Mouse (Mus musculus): ENCODE data around the gene Pdzd9. TPM values are rescaled to one million over a fixed set of nuclear protein-coding genes. Genes with fewer than 3 reads are reported as not detected.
A peak's percentile ranks its signal among the peaks of the same experiment; 100 is the strongest.

Gene Pdzd9
- polyA plus RNA-seq, 1 experiment from 2014 or later, result 0.41 TPM

- Histone ChIP-seq H3K4me1 (ENCODE audit: control insufficient read depth in 2 of 2, insufficient read depth in 2 of 2, low read length in 2 of 2) (no peaks in the 10 kb centered on the region), H3K4me3 (ENCODE audit: control insufficient read depth in 1 of 2, insufficient read depth in 1 of 2, low read depth in 1 of 2, low read length in 2 of 2) (no peak overlapping the region), H3K9ac (ENCODE audit: low read length) (no peak overlapping the region), H3K36me3 (ENCODE audit: control insufficient read depth, insufficient read depth, low read length) (peaks cover 98% of the 10 kb centered on the region), H3K27me3 (ENCODE audit: control insufficient read depth, insufficient read depth, low read length) (no peaks in the 10 kb centered on the region), H3K4me2 (ENCODE audit: low read length) (no peak overlapping the region), H3K9me3 (ENCODE audit: control insufficient read depth, low read length) (no peaks in the 10 kb centered on the region), H3K27ac (replicated peaks in 1 of 2; ENCODE audit: control insufficient read depth in 1 of 2, insufficient read depth in 1 of 2, low read depth in 2 of 2, low read length in 2 of 2) (no peak overlapping the region)
- 67% methylated on average over 4 of the region's 4 CpGs for WGBS
- ATAC-seq (ENCODE audit: insufficient number of reproducible peaks, insufficient read depth, low FRiP score, low read depth), result no peak
Observed at GRCm38 (mm10) chr7:120643217-120643616, 26.9 kb downstream of the Pdzd9 start.

- no peaks in the 10 kb centered on the region for H3K9me3 ChIP-seq (ENCODE audit: control insufficient read depth, low read length)
- peak overlapping the region; percentile 97 to 99 for H3K27ac ChIP-seq (replicated peaks in 1 of 2; ENCODE audit: control insufficient read depth in 1 of 2, insufficient read depth in 1 of 2, low read depth in 2 of 2, low read length in 2 of 2)
- ATAC-seq (ENCODE audit: insufficient number of reproducible peaks, insufficient read depth, low FRiP score, low read depth), result no peak
- peak overlapping the region; percentile 95 to 100 for H3K4me3 ChIP-seq (ENCODE audit: control insufficient read depth in 1 of 2, insufficient read depth in 1 of 2, low read depth in 1 of 2, low read length in 2 of 2)
- peak overlapping the region; percentile 99 for H3K9ac ChIP-seq (ENCODE audit: low read length)
- peak overlapping the region; percentile 84 for H3K4me2 ChIP-seq (ENCODE audit: low read length)
- no peaks in the 10 kb centered on the region for H3K27me3 ChIP-seq (ENCODE audit: control insufficient read depth, insufficient read depth, low read length)
- peaks cover 35% of the 10 kb centered on the region for H3K36me3 ChIP-seq (ENCODE audit: control insufficient read depth, insufficient read depth, low read length)
- under 1% methylated on average over 11 of the region's 11 CpGs for WGBS
- H3K4me1 ChIP-seq (ENCODE audit: control insufficient read depth in 2 of 2, insufficient read depth in 2 of 2, low read length in 2 of 2), result peaks cover 4 to 15% of the 10 kb centered on the region in 2 experiments
Observed at GRCm38 (mm10) chr7:120635821-120636220, 34.3 kb downstream of the Pdzd9 start.

GRCm38 (mm10) chr7:120635362-120635781 is 34.8 kb downstream of the Pdzd9 start:
- peak overlapping the region; percentile 97 to 99 for H3K27ac ChIP-seq (replicated peaks in 1 of 2; ENCODE audit: control insufficient read depth in 1 of 2, insufficient read depth in 1 of 2, low read depth in 2 of 2, low read length in 2 of 2)
- peak overlapping the region; percentile 95 to 100 for H3K4me3 ChIP-seq (ENCODE audit: control insufficient read depth in 1 of 2, insufficient read depth in 1 of 2, low read depth in 1 of 2, low read length in 2 of 2)
- H3K4me2 ChIP-seq (ENCODE audit: low read length), result peak overlapping the region; percentile 84
- peaks cover 4 to 15% of the 10 kb centered on the region in 2 experiments for H3K4me1 ChIP-seq (ENCODE audit: control insufficient read depth in 2 of 2, insufficient read depth in 2 of 2, low read length in 2 of 2)
- no peaks in the 10 kb centered on the region for H3K27me3 ChIP-seq (ENCODE audit: control insufficient read depth, insufficient read depth, low read length)
- ATAC-seq (ENCODE audit: insufficient number of reproducible peaks, insufficient read depth, low FRiP score, low read depth), result peak; percentile 67
- under 1% methylated on average over 30 of the region's 32 CpGs for WGBS
- H3K36me3 ChIP-seq (ENCODE audit: control insufficient read depth, insufficient read depth, low read length), result peaks cover 30% of the 10 kb centered on the region
- H3K9ac ChIP-seq (ENCODE audit: low read length), result peak overlapping the region; percentile 99
- no peaks in the 10 kb centered on the region for H3K9me3 ChIP-seq (ENCODE audit: control insufficient read depth, low read length)

- peak within 1 kb of the TSS; percentile 84 for H3K4me2 ChIP-seq (ENCODE audit: low read length)
- peak within 1 kb of the TSS; percentile 99 for H3K9ac ChIP-seq (ENCODE audit: low read length)
- H3K36me3 ChIP-seq (ENCODE audit: control insufficient read depth, insufficient read depth, low read length), result peaks cover 25% of the 10 kb centered on the region
- ATAC-seq (ENCODE audit: insufficient number of reproducible peaks, insufficient read depth, low FRiP score, low read depth), result peak; percentile 99
- WGBS, result under 1% methylated on average over 45 of the region's 45 CpGs
- peaks cover 4 to 15% of the 10 kb centered on the region in 2 experiments for H3K4me1 ChIP-seq (ENCODE audit: control insufficient read depth in 2 of 2, insufficient read depth in 2 of 2, low read length in 2 of 2)
- H3K9me3 ChIP-seq (ENCODE audit: control insufficient read depth, low read length), result no peaks in the 10 kb centered on the region
- H3K4me3 ChIP-seq (ENCODE audit: control insufficient read depth in 1 of 2, insufficient read depth in 1 of 2, low read depth in 1 of 2, low read length in 2 of 2), result peak within 1 kb of the TSS; percentile 95 to 100
- H3K27me3 ChIP-seq (ENCODE audit: control insufficient read depth, insufficient read depth, low read length), result no peaks in the 10 kb centered on the region
- H3K27ac ChIP-seq (replicated peaks in 1 of 2; ENCODE audit: control insufficient read depth in 1 of 2, insufficient read depth in 1 of 2, low read depth in 2 of 2, low read length in 2 of 2), result peak within 1 kb of the TSS; percentile 97 to 99
Observed at GRCm38 (mm10) chr7:120634711-120635361, 35.3 kb downstream of the Pdzd9 start, which contains the start of gene Uqcrc2. Gene Uqcrc2, plus strand, starts transcription at chr7:120635176.

GRCm38 (mm10) chr7:120634301-120634700 is 35.8 kb downstream of the Pdzd9 start:
- H3K36me3 ChIP-seq (ENCODE audit: control insufficient read depth, insufficient read depth, low read length), result peaks cover 20% of the 10 kb centered on the region
- H3K4me2 ChIP-seq (ENCODE audit: low read length), result peak overlapping the region; percentile 84
- H3K4me3 ChIP-seq (ENCODE audit: control insufficient read depth in 1 of 2, insufficient read depth in 1 of 2, low read depth in 1 of 2, low read length in 2 of 2), result peak overlapping the region; percentile 95 to 100
- peak overlapping the region; percentile 99 for H3K9ac ChIP-seq (ENCODE audit: low read length)
- H3K27ac ChIP-seq (replicated peaks in 1 of 2; ENCODE audit: control insufficient read depth in 1 of 2, insufficient read depth in 1 of 2, low read depth in 2 of 2, low read length in 2 of 2), result peak overlapping the region; percentile 97 to 98; a peak in 3 of 4 replicates
- peaks cover 4 to 15% of the 10 kb centered on the region in 2 experiments for H3K4me1 ChIP-seq (ENCODE audit: control insufficient read depth in 2 of 2, insufficient read depth in 2 of 2, low read length in 2 of 2)
- no peaks in the 10 kb centered on the region for H3K27me3 ChIP-seq (ENCODE audit: control insufficient read depth, insufficient read depth, low read length)
- no peaks in the 10 kb centered on the region for H3K9me3 ChIP-seq (ENCODE audit: control insufficient read depth, low read length)
- 5% methylated on average over 9 of the region's 9 CpGs for WGBS
- no peak for ATAC-seq (ENCODE audit: insufficient number of reproducible peaks, insufficient read depth, low FRiP score, low read depth)

- Histone ChIP-seq H3K27me3 (ENCODE audit: control insufficient read depth, insufficient read depth, low read length) (no peaks in the 10 kb centered on the region), H3K9ac (ENCODE audit: low read length) (no peak overlapping the region), H3K27ac (replicated peaks in 1 of 2; ENCODE audit: control insufficient read depth in 1 of 2, insufficient read depth in 1 of 2, low read depth in 2 of 2, low read length in 2 of 2) (no peak overlapping the region), H3K4me2 (ENCODE audit: low read length) (no peak overlapping the region), H3K9me3 (ENCODE audit: control insufficient read depth, low read length) (no peaks in the 10 kb centered on the region), H3K4me3 (ENCODE audit: control insufficient read depth in 1 of 2, insufficient read depth in 1 of 2, low read depth in 1 of 2, low read length in 2 of 2) (no peak overlapping the region), H3K36me3 (ENCODE audit: control insufficient read depth, insufficient read depth, low read length) (peaks cover 2% of the 10 kb centered on the region), H3K4me1 (ENCODE audit: control insufficient read depth in 2 of 2, insufficient read depth in 2 of 2, low read length in 2 of 2) (peaks cover 4 to 15% of the 10 kb centered on the region in 2 experiments)
- ATAC-seq (ENCODE audit: insufficient number of reproducible peaks, insufficient read depth, low FRiP score, low read depth), result no peak
- 54% methylated on average over 1 of the region's 1 CpGs for WGBS
Observed at GRCm38 (mm10) chr7:120632518-120632917, 37.6 kb downstream of the Pdzd9 start.

- no peak for ATAC-seq (ENCODE audit: insufficient number of reproducible peaks, insufficient read depth, low FRiP score, low read depth)
- H3K9ac ChIP-seq (ENCODE audit: low read length), result no peak overlapping the region
- WGBS, result 86% methylated on average over 9 of the region's 9 CpGs
Observed at GRCm38 (mm10) chr7:120620841-120621240, 49.3 kb downstream of the Pdzd9 start.

More at GRCm38 (mm10) chr7:120620841-120621240, 49.3 kb downstream of the Pdzd9 start:
- Histone ChIP-seq H3K4me3 (ENCODE audit: control insufficient read depth in 1 of 2, insufficient read depth in 1 of 2, low read depth in 1 of 2, low read length in 2 of 2) (no peak overlapping the region), H3K4me2 (ENCODE audit: low read length) (no peak overlapping the region), H3K36me3 (ENCODE audit: control insufficient read depth, insufficient read depth, low read length) (no peaks in the 10 kb centered on the region), H3K9me3 (ENCODE audit: control insufficient read depth, low read length) (no peaks in the 10 kb centered on the region), H3K4me1 (ENCODE audit: control insufficient read depth in 2 of 2, insufficient read depth in 2 of 2, low read length in 2 of 2) (no peaks in the 10 kb centered on the region), H3K27ac (replicated peaks in 1 of 2; ENCODE audit: control insufficient read depth in 1 of 2, insufficient read depth in 1 of 2, low read depth in 2 of 2, low read length in 2 of 2) (no peak overlapping the region), H3K27me3 (ENCODE audit: control insufficient read depth, insufficient read depth, low read length) (no peaks in the 10 kb centered on the region)

All from heart, embryonic 14.5 days (tissue).